Mouse (Mus musculus): ENCODE measurements around the gene Olfr924.
"Not testable (repeated sequence)": the region's sequence is repeated elsewhere in the genome, so short reads cannot be mapped to it uniquely, and the experiment has no call there.

Gene Olfr924

GRCm38 (mm10) chr9:38844149-38844548 is at the start of gene Olfr924:
Gene Olfr924, plus strand, starts transcription at chr9:38844449.
- no peak for DNase-seq (ENCODE audit: low read depth)

GRCm38 (mm10) chr9:38805696-38806095 is 38.6 kb upstream of the Olfr924 start:
- no peak for DNase-seq (ENCODE audit: low read depth)

- DNase-seq (ENCODE audit: low read depth), result no peak
These were observed 29.9 kb upstream of the Olfr924 start, which contains the start of gene Olfr922 for GRCm38 (mm10) chr9:38814314-38814713. Gene Olfr922, plus strand, starts transcription at chr9:38814614.

GRCm38 (mm10) chr9:38815458-38815986 is 28.7 kb upstream of the Olfr924 start:
- DNase-seq (ENCODE audit: low read depth), result no peak

GRCm38 (mm10) chr9:38826245-38826644 is 18.0 kb upstream of the Olfr924 start, which contains the start of gene Olfr923:
Gene Olfr923, plus strand, starts transcription at chr9:38826545.
- no peak for DNase-seq (ENCODE audit: low read depth)

- no peak for DNase-seq (ENCODE audit: low read depth)
These were observed 11.2 kb upstream of the Olfr924 start for GRCm38 (mm10) chr9:38833027-38833426.

GRCm38 (mm10) chr9:38854760-38855159 is 10.5 kb downstream of the Olfr924 start, which contains the start of gene Olfr26:
Gene Olfr26, plus strand, starts transcription at chr9:38855060.
- no peak for DNase-seq (ENCODE audit: low read depth)

- DNase-seq (ENCODE audit: low read depth), result not testable (repeated sequence)
These were observed 30.6 kb downstream of the Olfr924 start for GRCm38 (mm10) chr9:38874880-38875279.

GRCm38 (mm10) chr9:38876826-38877225 is 32.6 kb downstream of the Olfr924 start, which contains the start of gene Olfr926:
Gene Olfr926, plus strand, starts transcription at chr9:38877126.
- DNase-seq (ENCODE audit: low read depth), result no peak
